Mouse (Mus musculus): ENCODE measurements around the gene Fat3. TPM values are rescaled to one million over a fixed set of nuclear protein-coding genes. Genes with fewer than 3 reads are reported as not detected.
A peak's percentile ranks its signal among the peaks of the same experiment; 100 is the strongest.

The Fat3 gene
- polyA plus RNA-seq, 1 experiment from 2014 or later = 0.09 TPM

DNA sequence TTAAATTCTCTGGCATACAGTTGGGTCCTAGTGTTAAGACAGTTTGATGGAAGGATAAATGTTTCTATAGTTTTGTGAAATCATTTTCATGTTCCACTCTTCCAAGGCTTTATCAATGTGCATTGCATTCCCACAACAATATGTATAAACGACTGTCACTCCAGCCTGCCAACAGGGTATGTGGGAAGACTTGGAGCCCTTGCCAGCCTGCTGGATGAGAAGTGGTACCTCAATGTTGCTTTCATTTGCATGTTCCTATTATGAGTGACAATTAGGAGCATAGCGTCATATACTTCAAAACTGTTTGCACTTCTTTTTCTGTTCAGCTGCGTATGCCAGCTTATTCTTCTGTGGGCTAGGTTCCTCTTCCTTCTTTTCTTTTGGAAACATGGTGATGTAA is 489.7 kb downstream of the Fat3 start:
- ChIA-PET CTCF (no interaction called here), POLR2A (interaction anchor here (0.5 kb wide), 1 partner anchor 1017 kb away, joined by 3 read pairs; no protein-coding TSS in a partner anchor)
- H3K27me3 ChIP-seq = peaks cover 8% of the 10 kb centered on the region
- ATAC-seq = no peak
- in situ Hi-C loops (cut with MboI; ENCODE audit: low pct_unique_long_range_greater_than_20kb) = no loop called here
- no peak for DNase-seq (ENCODE audit: low read depth, low spot score)
- TF ChIP-seq CTCF (IDR thresholded peaks at IDR 0.05) = no peak

DNA sequence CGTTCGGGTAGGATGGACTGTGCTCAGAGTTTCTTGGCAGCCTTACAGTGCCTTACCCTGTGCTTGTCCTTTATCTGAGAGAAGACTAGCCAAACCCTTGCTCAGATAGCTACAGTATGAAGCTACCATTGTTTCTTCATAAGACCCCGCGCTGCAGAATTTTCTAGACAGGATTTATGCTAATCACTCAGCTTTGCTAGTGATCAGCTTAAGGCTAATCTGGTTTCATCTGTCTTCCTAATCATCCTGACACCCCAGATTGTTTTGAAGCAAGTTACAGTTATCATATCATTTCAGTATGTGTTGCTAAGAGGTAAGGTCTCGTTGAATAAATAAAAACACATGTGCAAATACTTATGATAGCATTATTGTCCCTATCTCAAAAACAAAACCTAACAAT is 493.6 kb downstream of the Fat3 start:
- CTCF ChIA-PET = interaction anchor here (1.2 kb wide), 1 partner anchor 93 kb away, joined by 3 read pairs; no protein-coding TSS in a partner anchor
- ATAC-seq (no peak), DNase-seq (ENCODE audit: low read depth, low spot score) (no peak)
- in situ Hi-C loops (cut with MboI; ENCODE audit: low pct_unique_long_range_greater_than_20kb) = no loop called here
- no peaks in the 10 kb centered on the region for H3K27me3 ChIP-seq
- TF ChIP-seq CTCF (IDR thresholded peaks at IDR 0.05) = no peak
- POLR2A ChIA-PET = no interaction called here

DNA sequence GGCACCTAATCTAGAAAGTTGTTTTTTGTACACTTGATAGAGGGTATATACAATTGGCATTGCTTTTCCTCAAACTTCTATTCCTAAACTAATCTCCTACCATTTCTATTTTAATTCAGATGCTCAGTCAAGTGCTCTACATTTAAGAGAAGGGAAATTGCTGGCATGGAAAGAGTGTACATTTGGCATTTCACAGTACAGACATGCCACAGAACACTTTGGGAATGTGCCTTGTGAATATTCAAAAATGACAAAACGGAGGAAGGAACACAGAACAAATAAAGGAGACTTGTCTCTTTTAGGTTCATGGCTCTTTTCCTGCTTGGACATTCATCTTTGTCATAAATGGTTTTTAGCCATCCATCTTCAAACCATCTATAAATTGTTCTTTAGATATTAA is 498.1 kb downstream of the Fat3 start:
- no peak for TF ChIP-seq CTCF (IDR thresholded peaks at IDR 0.05)

DNA sequence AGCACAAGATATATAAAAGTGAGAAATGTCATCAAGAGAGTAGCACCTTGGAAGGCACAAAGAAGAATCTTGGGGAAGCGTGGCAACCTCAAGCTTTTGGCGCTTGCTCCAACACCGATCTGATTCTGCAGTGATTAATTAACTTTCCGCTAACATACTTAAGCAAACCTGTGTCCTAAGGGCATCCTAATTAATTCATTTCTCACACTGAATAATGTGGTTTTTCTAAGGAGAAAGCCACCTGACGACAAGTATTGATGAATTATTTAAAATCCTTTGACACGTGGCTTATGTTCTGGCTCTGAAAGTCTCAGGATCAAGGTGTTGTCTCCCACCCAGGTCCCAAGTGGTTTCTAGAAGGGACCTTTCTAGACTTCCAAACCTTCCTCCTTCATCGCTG is 506.3 kb downstream of the Fat3 start:
- DNase-seq (ENCODE audit: low read depth, low spot score) (no peak), ATAC-seq (no peak)
- H3K27me3 ChIP-seq = peaks cover 11% of the 10 kb centered on the region
- ChIA-PET CTCF (no interaction called here), POLR2A (interaction anchor here (0.6 kb wide), 1 partner anchor 672 kb away, joined by 3 read pairs; no protein-coding TSS in a partner anchor)
- TF ChIP-seq CTCF (IDR thresholded peaks at IDR 0.05) = no peak
- in situ Hi-C loops (cut with MboI; ENCODE audit: low pct_unique_long_range_greater_than_20kb) = no loop called here

More for the DNA sequence above, 498.1 kb downstream of the Fat3 start:
- peaks cover 6% of the 10 kb centered on the region for H3K27me3 ChIP-seq
- ChIA-PET CTCF (no interaction called here), POLR2A (no interaction called here)
- DNase-seq (ENCODE audit: low read depth, low spot score) (no peak), ATAC-seq (no peak)
- in situ Hi-C loops (cut with MboI; ENCODE audit: low pct_unique_long_range_greater_than_20kb) = no loop called here

GRCm38 (mm10) chr9:15994177-15994576 is 506.9 kb downstream of the Fat3 start:
- no peak for ATAC-seq
- DNase-seq (ENCODE audit: low read depth, low spot score) = no peak
- TF ChIP-seq CTCF (IDR thresholded peaks at IDR 0.05) = no peak
- peaks cover 11% of the 10 kb centered on the region for H3K27me3 ChIP-seq
- CTCF ChIA-PET = no interaction called here
- POLR2A ChIA-PET = no interaction called here
- in situ Hi-C loops (cut with MboI; ENCODE audit: low pct_unique_long_range_greater_than_20kb) = no loop called here

DNA sequence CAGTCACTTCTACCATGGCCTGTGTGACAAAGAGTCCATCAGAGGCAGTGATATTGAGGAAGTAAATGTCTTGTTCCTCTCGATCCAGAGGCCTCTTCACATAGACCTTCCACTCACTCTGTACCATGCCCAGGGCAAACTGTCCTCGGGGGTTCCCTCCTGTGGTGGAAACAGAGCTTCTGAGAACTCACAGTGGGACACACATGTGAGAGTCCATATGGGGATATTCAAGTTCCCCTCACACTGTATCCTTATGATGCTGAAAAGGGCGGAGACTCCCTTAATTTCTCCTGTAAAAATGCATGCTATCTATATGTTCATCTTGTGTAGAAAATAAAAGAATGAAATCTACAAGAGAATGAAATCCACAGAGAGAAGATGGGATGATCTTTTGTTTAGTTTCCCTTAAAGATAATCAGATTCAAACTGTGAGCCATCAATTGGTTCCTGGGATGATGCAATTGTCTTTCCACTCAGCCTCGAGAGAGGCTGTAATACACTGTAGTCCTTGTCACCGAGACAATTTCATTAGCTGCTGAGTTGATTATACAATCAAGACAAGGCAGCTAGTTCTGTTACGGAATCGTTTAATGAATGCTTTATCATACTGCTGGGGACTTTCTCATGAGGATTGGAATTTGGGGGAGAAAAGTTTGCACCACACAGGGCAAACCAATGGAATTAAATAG is 508.8 kb downstream of the Fat3 start:
- in situ Hi-C loops (cut with MboI; ENCODE audit: low pct_unique_long_range_greater_than_20kb) = no loop called here
- POLR2A ChIA-PET = no interaction called here

DNA sequence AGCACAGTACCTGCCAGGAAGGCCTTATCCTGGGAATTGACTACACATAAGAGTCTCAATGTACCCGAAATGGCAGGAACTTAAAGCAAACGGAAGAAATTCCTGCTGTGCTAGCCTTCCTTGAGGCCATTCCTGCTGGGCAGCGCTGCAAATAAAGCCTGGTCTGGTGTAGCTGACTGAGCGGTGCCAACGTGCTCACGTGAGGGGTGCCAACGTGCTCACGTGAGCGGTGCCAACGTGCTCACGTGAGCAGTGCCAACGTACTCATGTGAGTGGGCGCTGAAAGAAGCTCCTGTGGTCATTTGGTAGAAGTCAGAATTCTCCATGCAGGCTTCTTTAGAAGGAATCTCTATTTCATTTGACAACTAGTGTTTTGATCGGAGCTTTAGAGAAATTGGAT is 522.8 kb downstream of the Fat3 start:
- POLR2A ChIA-PET = no interaction called here
- DNase-seq (ENCODE audit: low read depth, low spot score) (no peak), ATAC-seq (no peak)
- no peak for TF ChIP-seq CTCF (IDR thresholded peaks at IDR 0.05)
- H3K27me3 ChIP-seq = peaks cover 5% of the 10 kb centered on the region
- CTCF ChIA-PET = no interaction called here
- in situ Hi-C loops (cut with MboI; ENCODE audit: low pct_unique_long_range_greater_than_20kb) = no loop called here

More for the DNA sequence above, 508.8 kb downstream of the Fat3 start:
- no peak for TF ChIP-seq CTCF (IDR thresholded peaks at IDR 0.05)
- H3K27me3 ChIP-seq = peaks cover 8% of the 10 kb centered on the region
- ATAC-seq (no peak), DNase-seq (ENCODE audit: low read depth, low spot score) (no peak)
- CTCF ChIA-PET = no interaction called here

DNA sequence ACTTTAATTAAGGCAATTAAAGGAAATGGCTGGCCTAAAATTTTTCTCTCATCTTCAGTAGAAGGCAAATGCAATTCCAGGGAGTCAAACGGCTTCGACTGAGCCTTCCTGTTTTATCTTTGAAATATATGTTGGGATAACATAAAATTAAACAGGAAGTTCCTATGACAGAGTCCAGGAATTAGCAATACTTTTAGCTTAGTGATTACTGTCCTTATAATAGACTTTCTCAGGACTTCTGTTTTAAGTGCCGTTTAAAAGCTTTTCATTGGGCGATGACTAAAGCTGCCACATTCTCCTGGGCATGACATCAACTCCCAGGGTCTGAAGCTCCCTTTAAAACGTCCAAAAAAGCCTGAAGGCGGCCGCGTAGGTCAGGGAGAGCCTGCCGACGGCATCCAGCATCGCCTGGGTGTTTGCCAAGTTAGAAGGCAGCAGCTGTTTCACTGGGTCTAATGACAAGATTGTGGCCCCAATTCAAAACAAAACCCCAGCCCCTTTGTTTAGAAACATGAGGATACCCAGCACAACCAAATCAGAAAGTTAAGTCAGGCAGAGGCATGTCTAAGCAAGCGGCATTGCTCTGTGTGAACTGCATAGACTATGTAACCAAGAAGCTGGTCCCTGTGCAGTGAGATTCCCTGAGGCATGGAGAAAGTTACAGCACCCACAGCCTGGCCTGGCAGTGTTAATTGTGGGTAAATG is 524.0 kb downstream of the Fat3 start:
- no peak for DNase-seq (ENCODE audit: low read depth, low spot score)
- ChIA-PET CTCF (no interaction called here), POLR2A (no interaction called here)
- H3K27me3 ChIP-seq = peaks cover 5% of the 10 kb centered on the region
- in situ Hi-C loops (cut with MboI; ENCODE audit: low pct_unique_long_range_greater_than_20kb) = no loop called here
- ATAC-seq = no peak
- no peak for TF ChIP-seq CTCF (IDR thresholded peaks at IDR 0.05)

- ATAC-seq = no peak
- ChIA-PET CTCF (no interaction called here), POLR2A (no interaction called here)
- in situ Hi-C loops (cut with MboI; ENCODE audit: low pct_unique_long_range_greater_than_20kb) = no loop called here
- peak; percentile 8 for TF ChIP-seq CTCF (IDR thresholded peaks at IDR 0.05)
- H3K27me3 ChIP-seq = peaks cover 5% of the 10 kb centered on the region
- no peak for DNase-seq (ENCODE audit: low read depth, low spot score)
Measured at GRCm38 (mm10) chr9:15975999-15976398, 525.1 kb downstream of the Fat3 start.

- TF ChIP-seq CTCF (IDR thresholded peaks at IDR 0.05) = no peak
- POLR2A ChIA-PET = no interaction called here
Measured at GRCm38 (mm10) chr9:15972201-15972600, 528.9 kb downstream of the Fat3 start.

DNA sequence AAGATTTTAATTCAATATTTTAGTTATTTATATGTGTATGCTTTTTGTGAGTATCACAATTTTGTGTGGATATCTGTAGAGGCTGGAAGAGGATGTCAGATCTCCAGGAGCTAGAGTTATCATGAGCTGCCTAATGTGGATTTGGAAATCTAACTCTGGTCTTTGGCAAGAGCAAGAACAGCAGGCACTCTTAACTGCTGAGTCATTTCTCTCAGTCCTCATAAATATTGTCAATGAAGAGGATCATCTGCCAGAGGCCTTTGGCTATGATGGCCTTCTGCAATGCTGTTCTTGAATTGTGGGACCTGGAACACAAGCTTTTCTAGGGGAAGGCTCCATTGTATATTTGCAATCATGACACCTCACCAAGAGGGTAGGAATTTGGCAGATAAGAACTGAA is 529.7 kb downstream of the Fat3 start:
- in situ Hi-C loops (cut with MboI; ENCODE audit: low pct_unique_long_range_greater_than_20kb) = no loop called here
- POLR2A ChIA-PET = no interaction called here
- H3K27me3 ChIP-seq = peaks cover 13% of the 10 kb centered on the region
- no peak for TF ChIP-seq CTCF (IDR thresholded peaks at IDR 0.05)
- DNase-seq (ENCODE audit: low read depth, low spot score) (no peak), ATAC-seq (no peak)
- CTCF ChIA-PET = no interaction called here

More at GRCm38 (mm10) chr9:15972201-15972600, 528.9 kb downstream of the Fat3 start:
- peaks cover 11% of the 10 kb centered on the region for H3K27me3 ChIP-seq
- no peak for DNase-seq (ENCODE audit: low read depth, low spot score)
- CTCF ChIA-PET = interaction anchor here (2.0 kb wide), 1 partner anchor 14 kb away, joined by 6 read pairs; no protein-coding TSS in a partner anchor
- ATAC-seq = no peak
- in situ Hi-C loops (cut with MboI; ENCODE audit: low pct_unique_long_range_greater_than_20kb) = no loop called here
